Mouse (Mus musculus) ES-Bruce4 (cell line): Measurements from ENCODE around the gene Dgcr8. TPM values are rescaled to one million over a fixed set of nuclear protein-coding genes. Genes with fewer than 3 reads are reported as not detected.

Source experiments
- H3K27ac ChIP-seq: 2 replicates; pipeline ENCODE4 v1.5.1; 2012; ENCODE audit warnings: low read length, inconsistent platforms; ENCODE audit not compliant: insufficient read depth
- H3K27me3 ChIP-seq: 2 replicates; pipeline ENCODE4 v1.6.1; 2012; ENCODE audit warnings: mild to moderate bottlenecking, low read length, inconsistent platforms; ENCODE audit not compliant: control insufficient read depth, poor library complexity, insufficient read depth, severe bottlenecking
- H3K36me3 ChIP-seq: 2 replicates; pipeline ENCODE4 v1.6.1; 2012; ENCODE audit warnings: inconsistent platforms, mild to moderate bottlenecking, low read length, moderate library complexity; ENCODE audit not compliant: control insufficient read depth, poor library complexity, insufficient read depth, severe bottlenecking
- H3K4me1 ChIP-seq: one replicate; pipeline ENCODE4 v1.8.1; 2011; ENCODE audit warnings: low read length; ENCODE audit not compliant: control insufficient read depth, insufficient read depth
- H3K4me3 ChIP-seq: 2 replicates; pipeline ENCODE4 v1.5.1; 2011; ENCODE audit warnings: low read depth, mild to moderate bottlenecking, low read length
- H3K9ac ChIP-seq: 2 replicates; pipeline ENCODE4 v1.6.1; 2012; ENCODE audit warnings: low read depth, mild to moderate bottlenecking, inconsistent platforms; ENCODE audit not compliant: poor library complexity, severe bottlenecking
- H3K9me3 ChIP-seq: replicated peaks from 2 replicates; pipeline ENCODE4 v1.6.1; 2012; ENCODE audit warnings: mild to moderate bottlenecking, low read length, inconsistent platforms; ENCODE audit not compliant: control insufficient read depth, poor library complexity, insufficient read depth, severe bottlenecking
- CTCF ChIP-seq: IDR thresholded peaks from one replicate; pipeline ENCODE4 v1.8.1; 2011; ENCODE audit warnings: low read depth, low read length
- EP300 ChIP-seq: IDR thresholded peaks from 2 replicates; pipeline ENCODE4 v1.6.1; 2011; ENCODE audit warnings: low read depth, low read length; ENCODE audit not compliant: insufficient read depth
- POLR2A ChIP-seq: IDR thresholded peaks from one replicate; pipeline ENCODE4 v1.8.1; 2011; ENCODE audit warnings: low read length; ENCODE audit not compliant: insufficient read depth
- polyA plus RNA-seq: library from polyadenylated mRNA; stranded (reverse); fragments of >200 nt; gene quantifications from 2 replicates; pipeline ENCODE4 v1.2.4, GENCODE M21; 2011; ENCODE audit warnings: low read depth; ENCODE audit not compliant: missing spikeins, insufficient read depth, insufficient read length

The Dgcr8 gene
- polyA plus RNA-seq, 1 experiment, result 82.7 TPM

DNA sequence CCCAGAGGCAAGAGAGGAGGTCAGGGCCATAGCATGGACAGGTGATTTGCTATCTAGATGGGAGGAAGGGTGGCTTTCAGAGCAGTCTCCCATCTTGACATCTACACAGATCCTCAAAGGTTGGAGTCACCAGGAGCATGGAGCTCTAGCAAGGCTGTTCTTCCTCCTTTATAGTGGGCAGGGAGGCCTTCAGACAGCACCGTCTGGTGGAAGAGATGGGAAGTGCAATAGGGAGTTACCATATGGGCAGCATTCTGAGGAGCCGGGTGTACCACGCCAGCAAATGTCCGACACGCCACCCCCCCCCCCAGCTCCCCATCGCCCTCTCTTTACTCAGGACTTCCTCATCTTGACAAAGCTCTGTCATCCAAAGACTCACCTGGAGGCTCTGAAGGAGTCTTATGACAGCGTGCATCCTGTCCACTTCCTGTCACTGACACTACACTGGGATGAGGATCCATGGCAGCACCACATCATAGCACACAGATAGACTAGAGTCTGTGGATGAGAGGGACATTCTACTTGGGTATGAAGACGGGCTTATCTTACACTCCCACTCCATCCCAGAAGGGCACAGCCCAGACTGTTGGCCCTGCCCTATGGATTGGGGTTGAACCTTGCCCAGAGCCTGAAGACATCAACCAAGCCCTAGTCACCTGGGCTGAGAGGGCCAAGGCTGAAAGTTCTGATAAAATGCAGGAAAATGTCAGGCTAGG, 78.2 kb downstream of the Dgcr8 start:
- Histone ChIP-seq H3K9ac (no peak overlapping the region), H3K36me3 (no peaks in the 10 kb centered on the region), H3K9me3 (no peaks in the 10 kb centered on the region), H3K4me1 (no peaks in the 10 kb centered on the region), H3K27ac (no peak overlapping the region), H3K4me3 (no peak overlapping the region), H3K27me3 (no peaks in the 10 kb centered on the region)
- TF ChIP-seq POLR2A, result no peak
- no peak for TF ChIP-seq EP300
- peak; percentile 84 for TF ChIP-seq CTCF

Other genes with a start within 250 kb of the Dgcr8 start
- gene Dgcr6, start 236.4 kb downstream of the Dgcr8 start, polyA plus RNA-seq, result 30.2 and 31.0 TPM in 2 replicates
- 8.7 and 9.2 TPM in 2 replicates for gene Prodh, start 199.0 kb downstream of the Dgcr8 start, polyA plus RNA-seq
- gene Rtn4r, start 161.6 kb downstream of the Dgcr8 start, polyA plus RNA-seq, result 2.2 TPM in 2 replicates
- gene Ccdc188, start 71.4 kb downstream of the Dgcr8 start, polyA plus RNA-seq, result not detected in 2 replicates
- gene Zdhhc8, start 54.1 kb downstream of the Dgcr8 start, polyA plus RNA-seq, result 11.7 and 12.9 TPM in 2 replicates
- 46.1 and 51.7 TPM in 2 replicates for gene Trmt2a, start 40.6 kb downstream of the Dgcr8 start, polyA plus RNA-seq
- gene Ranbp1, start 40.5 kb downstream of the Dgcr8 start, polyA plus RNA-seq, result 500 and 515 TPM in 2 replicates
- gene Gm49776, start 30.9 kb downstream of the Dgcr8 start, polyA plus RNA-seq, result not detected in 2 replicates
- gene Tango2, start 58.9 kb upstream of the Dgcr8 start, polyA plus RNA-seq, result 19.3 and 21.3 TPM in 2 replicates
- gene Arvcf, start 58.9 kb upstream of the Dgcr8 start, polyA plus RNA-seq, result 26.3 and 38.1 TPM in 2 replicates
- 7.1 and 9.3 TPM in 2 replicates for gene Txnrd2, start 137.1 kb upstream of the Dgcr8 start, polyA plus RNA-seq
- 13.6 and 15.4 TPM in 2 replicates for gene Comt, start 137.6 kb upstream of the Dgcr8 start, polyA plus RNA-seq
- gene Gnb1l, start 209.5 kb upstream of the Dgcr8 start, polyA plus RNA-seq, result 13.7 and 16.2 TPM in 2 replicates
- 11.5 and 12.7 TPM in 2 replicates for gene Rtl10, start 209.7 kb upstream of the Dgcr8 start, polyA plus RNA-seq